Mouse (Mus musculus) left cerebral cortex, adult 9 months (tissue): Measurements from ENCODE around the gene Ubr4.

Source experiments
- DNase-seq, 2 experiments: peaks; one replicate each; pipeline ENCODE4 v3.0.0; 2022; ENCODE audit warnings: low spot score in 2 of 2

Gene Ubr4

GRCm38 (mm10) chr4:139351931-139352711 lies at the start of gene Ubr4, which contains the start of the genes Mrto4 and Emc1:
Gene Ubr4, plus strand, starts transcription at chr4:139352609.
Gene Mrto4, minus strand, starts transcription at chr4:139352576.
Gene Emc1, plus strand, starts transcription at chr4:139352587.
- peak; percentile 42 to 81 for DNase-seq

- no peak for DNase-seq
These were observed 46.9 kb upstream of the Ubr4 start for GRCm38 (mm10) chr4:139305521-139305920.

GRCm38 (mm10) chr4:139307916-139308315 lies 44.5 kb upstream of the Ubr4 start:
- DNase-seq = no peak

- DNase-seq = no peak
These were observed 42.8 kb upstream of the Ubr4 start for GRCm38 (mm10) chr4:139309651-139310050.

- DNase-seq = peak; percentile 87 to 98
These were observed 42.1 kb upstream of the Ubr4 start, which contains the start of the genes Pqlc2 and Akr7a5 for GRCm38 (mm10) chr4:139310171-139310898. Gene Pqlc2, minus strand, starts transcription at chr4:139310708. Gene Akr7a5, plus strand, starts transcription at chr4:139310744.

- no peak for DNase-seq
These were observed 41.3 kb upstream of the Ubr4 start for GRCm38 (mm10) chr4:139310899-139311701.

GRCm38 (mm10) chr4:139311707-139312106 lies 40.7 kb upstream of the Ubr4 start:
- DNase-seq = no peak

- DNase-seq = no peak
These were observed 39.8 kb upstream of the Ubr4 start for GRCm38 (mm10) chr4:139312632-139313031.

GRCm38 (mm10) chr4:139318449-139318848 lies 34.0 kb upstream of the Ubr4 start:
- no peak for DNase-seq

- no peak for DNase-seq
These were observed 32.7 kb upstream of the Ubr4 start for GRCm38 (mm10) chr4:139319740-139320139.

- no peak for DNase-seq
These were observed 21.8 kb upstream of the Ubr4 start for GRCm38 (mm10) chr4:139330605-139331004.

GRCm38 (mm10) chr4:139334631-139335295 lies 17.6 kb upstream of the Ubr4 start:
- no peak for DNase-seq

GRCm38 (mm10) chr4:139335507-139335906 lies 16.9 kb upstream of the Ubr4 start:
- DNase-seq = no peak

GRCm38 (mm10) chr4:139336822-139337483 lies 15.5 kb upstream of the Ubr4 start:
- peak in 1 of 2 experiments; percentile 38 for DNase-seq

- no peak for DNase-seq
These were observed 14.3 kb upstream of the Ubr4 start for GRCm38 (mm10) chr4:139338145-139338544.

GRCm38 (mm10) chr4:139340835-139341234 lies 11.6 kb upstream of the Ubr4 start:
- DNase-seq = no peak

- no peak for DNase-seq
These were observed 10.7 kb upstream of the Ubr4 start for GRCm38 (mm10) chr4:139341556-139342233.

- peak in 1 of 2 experiments; percentile 39 for DNase-seq
These were observed 8.7 kb upstream of the Ubr4 start for GRCm38 (mm10) chr4:139343718-139344117.

GRCm38 (mm10) chr4:139345416-139346019 lies 6.9 kb upstream of the Ubr4 start:
- DNase-seq = no peak

GRCm38 (mm10) chr4:139352832-139353231 lies 423 bp downstream of the Ubr4 start:
- DNase-seq = no peak
